Mouse (Mus musculus) heart, postnatal 0 days (tissue): ENCODE data around the gene Pacsin2.

ENCODE experiments used
- CTCF ChIP-seq: IDR thresholded peaks from 2 replicates; pipeline ENCODE4 v1.5.1; 2016; ENCODE audit warnings: antibody characterized with exemption, control low read depth, low read depth
- EP300 ChIP-seq: IDR thresholded peaks from 2 replicates; pipeline ENCODE4 v1.6.1; 2016; ENCODE audit warnings: antibody characterized with exemption, low read depth

DNA sequence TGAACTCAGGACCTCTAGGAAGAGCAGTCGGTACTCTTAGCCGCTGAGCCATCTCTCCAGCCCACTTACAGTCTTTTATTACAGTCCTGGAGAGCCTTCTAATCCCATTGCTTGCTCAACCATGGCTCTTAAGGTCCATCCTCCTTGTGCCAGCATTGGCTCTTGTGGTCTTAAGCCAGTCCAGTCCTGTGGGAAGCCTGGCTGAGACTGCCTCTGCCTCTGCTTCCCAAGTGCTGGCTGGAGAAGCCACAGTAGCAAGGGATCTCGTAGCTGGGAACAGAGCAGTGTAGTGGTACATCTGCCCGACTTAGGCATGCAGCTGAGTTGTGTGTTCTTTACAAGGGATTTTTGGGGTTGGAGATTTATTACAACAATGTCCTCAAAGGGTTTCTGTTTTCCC lies 81.9 kb downstream of the Pacsin2 start:
- TF ChIP-seq CTCF (no peak), EP300 (no peak)
